Mouse (Mus musculus) T-cell, adult 2 months (primary cell): Measurements from ENCODE around the gene Vmn1r55.
"Not testable (repeated sequence)": the region's sequence is repeated elsewhere in the genome, so short reads cannot be mapped to it uniquely, and the experiment has no call there.

Experiments used
- DNase-seq: peaks from one replicate; pipeline ENCODE4 v3.0.0; 2022; ENCODE audit warnings: low spot score

Gene Vmn1r55

GRCm38 (mm10) chr7:5149570-5149969 lies at the start of gene Vmn1r55:
Gene Vmn1r55 (minus strand): TSS chr7:5149670.
- not testable (repeated sequence) for DNase-seq

GRCm38 (mm10) chr7:5196647-5197046 lies 47.2 kb upstream of the Vmn1r55 start, which contains the start of gene Vmn1r56:
Gene Vmn1r56 (minus strand): TSS chr7:5196747.
- DNase-seq = not testable (repeated sequence)

- peak; percentile 28 for DNase-seq
These were observed 23.7 kb downstream of the Vmn1r55 start, which contains the start of gene Rasl2-9 for GRCm38 (mm10) chr7:5125549-5126406. Gene Rasl2-9 (minus strand): TSS chr7:5125950.

- DNase-seq = no peak
These were observed 24.4 kb downstream of the Vmn1r55 start for GRCm38 (mm10) chr7:5125078-5125477.

- no peak for DNase-seq
These were observed 32.6 kb downstream of the Vmn1r55 start, which contains the start of gene Rfpl4 for GRCm38 (mm10) chr7:5116850-5117249. Gene Rfpl4 (minus strand): TSS chr7:5116950.

GRCm38 (mm10) chr7:5112701-5113100 lies 36.8 kb downstream of the Vmn1r55 start:
- DNase-seq = no peak

- DNase-seq = no peak
These were observed 40.2 kb downstream of the Vmn1r55 start for GRCm38 (mm10) chr7:5109301-5109700.

- DNase-seq = no peak
These were observed 41.2 kb downstream of the Vmn1r55 start for GRCm38 (mm10) chr7:5108272-5108671.

- no peak for DNase-seq
These were observed 46.9 kb downstream of the Vmn1r55 start for GRCm38 (mm10) chr7:5102564-5102963.

- DNase-seq = no peak
These were observed 48.3 kb downstream of the Vmn1r55 start for GRCm38 (mm10) chr7:5101066-5101663.

GRCm38 (mm10) chr7:5099796-5100195 lies 49.7 kb downstream of the Vmn1r55 start:
- DNase-seq = no peak

- no peak for DNase-seq
These were observed 50.7 kb downstream of the Vmn1r55 start for GRCm38 (mm10) chr7:5098769-5099168.

- DNase-seq = no peak
These were observed 56.5 kb downstream of the Vmn1r55 start for GRCm38 (mm10) chr7:5092831-5093510.

GRCm38 (mm10) chr7:5092381-5092780 lies 57.1 kb downstream of the Vmn1r55 start:
- no peak for DNase-seq

GRCm38 (mm10) chr7:5091008-5091728 lies 58.3 kb downstream of the Vmn1r55 start:
- DNase-seq = no peak

GRCm38 (mm10) chr7:5089853-5090252 lies 59.6 kb downstream of the Vmn1r55 start:
- DNase-seq = no peak

GRCm38 (mm10) chr7:5087886-5088285 lies 61.6 kb downstream of the Vmn1r55 start:
- no peak for DNase-seq

- no peak for DNase-seq
These were observed 62.5 kb downstream of the Vmn1r55 start for GRCm38 (mm10) chr7:5086921-5087440.

- DNase-seq = no peak
These were observed 64.0 kb downstream of the Vmn1r55 start for GRCm38 (mm10) chr7:5085512-5085911.

- DNase-seq = no peak
These were observed 66.0 kb downstream of the Vmn1r55 start for GRCm38 (mm10) chr7:5083325-5084105.

- no peak for DNase-seq
These were observed 67.5 kb downstream of the Vmn1r55 start for GRCm38 (mm10) chr7:5081939-5082338.
